Comparison of ENCODE assay signal across 23 mouse cellular contexts in the genomic region with DNA sequence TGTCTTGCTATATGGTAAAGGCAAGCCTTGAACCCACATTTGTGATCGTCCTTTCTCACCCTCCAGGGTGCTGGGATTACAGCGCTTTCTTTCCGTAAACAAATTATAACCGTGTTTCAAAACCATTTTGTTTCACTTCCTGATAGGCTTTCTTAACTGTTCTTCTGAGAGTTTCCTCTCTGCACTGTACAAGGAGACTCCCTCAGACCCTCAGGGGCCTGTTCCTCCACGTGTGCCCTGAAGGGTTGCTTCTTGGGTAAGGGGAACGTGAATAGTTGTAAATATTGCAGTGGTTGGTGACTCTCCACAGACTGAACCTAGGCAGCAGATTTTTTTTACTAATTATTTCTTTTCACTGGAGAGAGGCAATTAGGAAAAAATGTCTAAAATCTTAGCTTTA. TPM values are rescaled to one million over a fixed set of nuclear protein-coding genes. Genes with fewer than 3 reads are reported as not detected.
"Had no signal": no experiment of that assay in that cellular context is flagged by ENCODE, and none has a peak within 500 bp of the region (broad histone marks: within the 10 kb centered on the region; RNA-seq: fewer than 3 reads in every experiment).

No protein-coding gene starts in this region.

- ATAC-seq: intestine, postnatal 0 days; midbrain, embryonic 15.5 days had no signal

- H3K4me2 ChIP-seq: limb, embryonic 13.5 days; lung, embryonic 14.5 days; midbrain, embryonic 12.5 days; midbrain, embryonic 15.5 days; neural tube, embryonic 13.5 days had no signal

- H3K4me1 ChIP-seq: midbrain, embryonic 12.5 days; midbrain, embryonic 15.5 days had no signal

- H3K27ac ChIP-seq: kidney, postnatal 0 days; limb, embryonic 10.5 days; limb, embryonic 13.5 days; liver, embryonic 14.5 days; midbrain, embryonic 12.5 days; midbrain, embryonic 15.5 days; neural tube, embryonic 13.5 days had no signal

- H3K27me3 ChIP-seq: midbrain, embryonic 12.5 days; midbrain, embryonic 15.5 days; neural tube, embryonic 13.5 days had no signal

- H3K36me3 ChIP-seq: limb, embryonic 10.5 days; limb, embryonic 13.5 days; midbrain, embryonic 12.5 days; midbrain, embryonic 15.5 days; neural tube, embryonic 13.5 days had no signal

- DNase-seq: kidney, adult 2 months; kidney, postnatal 25 days; liver; lung, embryonic 14.5 days; lung, postnatal 10 days; lung, postnatal 36 days; retina, postnatal 1 day; right cerebral cortex, postnatal 25 days; spleen, adult 18-20 months; thymus, adult 18-20 months; thymus, postnatal 4 days had no signal

- H3K9ac ChIP-seq: limb, embryonic 13.5 days; liver, embryonic 14.5 days; lung, embryonic 14.5 days; midbrain, embryonic 12.5 days; midbrain, embryonic 15.5 days; neural tube, embryonic 13.5 days had no signal

- H3K9me3 ChIP-seq: limb, embryonic 10.5 days; limb, embryonic 13.5 days; midbrain, embryonic 12.5 days; midbrain, embryonic 15.5 days; neural tube, embryonic 13.5 days had no signal

- H3K4me3 ChIP-seq: limb, embryonic 10.5 days; limb, embryonic 13.5 days; midbrain, embryonic 12.5 days; midbrain, embryonic 15.5 days; myocyte; neural tube, embryonic 13.5 days had no signal

RNA-seq across cellular contexts. Expression of gene Rxfp1, which starts 51.3 kb away (rescaled TPM):
- total RNA-seq: neutrophil, adult 5-6 weeks had no signal
- polyA plus RNA-seq: kidney, embryonic 14.5 days; kidney, postnatal 0 days; midbrain, embryonic 12.5 days; myocyte; neural tube, embryonic 13.5 days; stomach, embryonic 16.5 days had no signal
